Mouse (Mus musculus): ENCODE results near the gene Aff1. TPM values are rescaled to one million over a fixed set of nuclear protein-coding genes. Genes with fewer than 3 reads are reported as not detected.

Aff1 gene
- total RNA-seq, 2 experiments from 2014 or later, result 28.4 to 30.5 TPM

DNA sequence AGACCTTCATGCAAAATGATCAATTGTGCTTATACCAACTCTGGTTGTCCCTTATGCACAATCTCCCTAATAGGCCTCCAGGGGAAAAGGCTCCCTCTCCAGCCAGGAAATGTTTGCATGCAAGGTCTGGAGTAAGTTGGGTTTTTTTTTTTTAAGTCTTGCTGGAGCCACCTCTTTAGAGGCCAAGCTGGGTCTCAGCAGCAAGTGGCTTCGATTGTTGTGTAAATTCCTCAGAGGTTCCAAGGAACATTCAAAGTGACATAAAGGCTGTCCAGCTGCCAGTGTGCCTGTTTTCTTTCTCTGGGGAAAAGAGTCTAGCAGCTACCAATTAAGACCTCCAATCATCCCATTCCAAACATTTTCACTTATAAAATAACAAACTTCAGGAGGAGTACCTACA, 206.1 kb downstream of the Aff1 start:
- DNase-seq (ENCODE audit: low spot score in 2 of 2), result no peak

Other genes with a start within 250 kb of the Aff1 start
- gene Slc10a6, start 63.0 kb upstream of the Aff1 start, total RNA-seq (2021), result under 1 TPM; 0.29 to 0.59 TPM
- not detected for gene 1700016H13Rik, start 36.4 kb upstream of the Aff1 start, total RNA-seq (2021)
- gene Klhl8, start 218.9 kb downstream of the Aff1 start, total RNA-seq (2021), result 10 to 100 TPM; 19.6 to 19.9 TPM

Measured in gastrocnemius, postnatal 4 days (tissue).